Mouse (Mus musculus) G1E (cell line): ENCODE data around the gene Chchd4.

ENCODE experiments used
- CTCF ChIP-seq: IDR thresholded peaks from 2 replicates; pipeline ENCODE4 v1.5.1; 2012; ENCODE audit warnings: low read depth, low read length, inconsistent platforms, mixed read lengths
- GATA1 ChIP-seq: IDR thresholded peaks from 2 replicates; pipeline ENCODE4 v1.6.1; 2012; ENCODE audit warnings: borderline replicate concordance, low read length, inconsistent platforms, mixed read lengths

DNA sequence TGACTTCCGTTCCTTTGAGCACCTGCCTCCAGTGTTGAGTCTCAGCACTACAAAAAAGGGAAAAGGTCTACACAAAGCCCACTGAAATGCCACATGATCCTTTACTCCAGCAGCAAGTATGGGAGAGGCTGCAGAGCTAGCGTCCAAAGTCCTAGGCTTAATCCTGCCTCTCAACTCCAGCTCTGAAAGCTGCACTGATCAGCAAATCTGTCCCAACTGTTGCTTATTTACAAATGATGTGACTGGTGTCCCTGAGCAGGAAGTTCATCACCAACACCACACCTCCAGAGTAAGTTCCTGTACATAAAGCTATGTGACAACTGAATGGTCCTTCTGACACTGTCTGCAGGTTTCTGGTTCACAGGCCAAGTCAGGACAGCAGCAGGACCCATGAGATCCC is 7.6 kb downstream of the Chchd4 start:
- no peak for TF ChIP-seq CTCF
- no peak for TF ChIP-seq GATA1
